Mouse (Mus musculus) embryo, embryonic 11 days (tissue): ENCODE results near the gene Cyp2d11.
A peak's percentile ranks its signal among the peaks of the same experiment; 100 is the strongest.
"Not testable (repeated sequence)": the region's sequence is repeated elsewhere in the genome, so short reads cannot be mapped to it uniquely, and the experiment has no call there.

Source experiments
- DNase-seq: peaks from one replicate; pipeline ENCODE4 v3.0.0-alpha.2; 2015

Cyp2d11 gene

GRCm38 (mm10) chr15:82393922-82394321, at the start of gene Cyp2d11:
TSS of gene Cyp2d11 (minus strand) at chr15:82394022.
- DNase-seq: not testable (repeated sequence)

- DNase-seq: no peak
Measured at GRCm38 (mm10) chr15:82437975-82438617, 44.3 kb upstream of the Cyp2d11 start.

DNA sequence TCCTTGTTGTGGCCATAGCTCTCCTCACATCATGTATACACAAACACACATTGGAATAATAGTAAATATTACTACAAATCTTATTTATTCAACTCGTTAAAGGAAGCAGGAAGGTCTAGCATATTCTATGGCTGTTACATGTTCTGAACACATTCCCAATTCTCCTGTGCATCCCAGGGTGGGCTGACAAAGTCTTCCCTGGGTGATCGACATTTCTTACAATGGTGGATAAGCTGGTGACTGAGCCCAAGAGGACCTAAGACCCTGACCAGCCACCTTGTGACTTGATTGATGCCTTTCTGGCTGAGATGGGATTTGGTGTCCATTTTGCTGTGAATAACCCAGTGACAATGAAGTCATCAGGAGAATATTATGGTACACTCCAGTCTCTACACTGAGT, 41.8 kb upstream of the Cyp2d11 start:
- no peak for DNase-seq

DNA sequence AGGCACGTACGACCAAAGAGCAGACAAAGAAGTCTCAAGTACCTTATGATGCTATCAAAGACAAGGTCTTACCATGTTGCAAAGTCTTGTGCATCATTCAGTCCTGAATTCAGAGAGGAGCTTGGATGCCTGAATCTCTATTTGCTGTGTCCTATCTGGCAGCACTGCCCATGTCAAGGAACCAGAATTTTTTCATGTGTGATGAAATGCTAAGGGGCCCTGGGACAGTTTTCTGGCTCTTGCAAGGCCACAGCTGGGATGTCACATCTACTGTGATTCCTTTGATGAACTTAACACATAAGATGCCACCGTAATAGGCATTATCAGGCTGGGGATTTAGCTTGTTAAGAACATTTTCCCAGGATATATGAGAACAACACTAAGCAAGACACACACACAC, 41.2 kb upstream of the Cyp2d11 start:
- DNase-seq: no peak

- no peak for DNase-seq
Measured at GRCm38 (mm10) chr15:82434541-82434940, 40.7 kb upstream of the Cyp2d11 start.

DNA sequence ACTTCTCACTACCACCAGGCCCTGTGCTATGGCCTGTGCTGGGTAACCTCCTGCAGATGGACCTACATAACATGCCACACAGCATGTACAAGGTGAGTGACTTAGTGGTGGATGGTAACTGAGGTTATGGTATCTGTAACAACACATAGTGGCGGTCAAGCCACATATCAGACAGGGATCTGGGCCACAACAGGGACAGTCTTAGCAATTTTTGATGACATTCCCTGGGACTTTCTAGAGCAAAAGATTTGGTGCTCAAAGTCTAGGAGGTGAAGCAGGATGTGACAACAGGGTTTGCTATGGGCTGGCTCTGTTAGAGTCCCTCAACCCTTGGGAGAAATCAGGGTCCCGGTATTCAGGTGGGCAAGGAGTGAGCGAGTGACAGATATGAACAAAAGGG, 39.8 kb upstream of the Cyp2d11 start:
- no peak for DNase-seq

- no peak for DNase-seq
Measured at GRCm38 (mm10) chr15:82433137-82433536, 39.3 kb upstream of the Cyp2d11 start, which contains the start of gene Cyp2d9. TSS of gene Cyp2d9 (plus strand) at chr15:82433437.

GRCm38 (mm10) chr15:82423471-82423870, 29.6 kb upstream of the Cyp2d11 start:
- no peak for DNase-seq

- DNase-seq: no peak
Measured at GRCm38 (mm10) chr15:82422935-82423334, 29.1 kb upstream of the Cyp2d11 start.

GRCm38 (mm10) chr15:82418616-82419015, 24.8 kb upstream of the Cyp2d11 start:
- DNase-seq: no peak

DNA sequence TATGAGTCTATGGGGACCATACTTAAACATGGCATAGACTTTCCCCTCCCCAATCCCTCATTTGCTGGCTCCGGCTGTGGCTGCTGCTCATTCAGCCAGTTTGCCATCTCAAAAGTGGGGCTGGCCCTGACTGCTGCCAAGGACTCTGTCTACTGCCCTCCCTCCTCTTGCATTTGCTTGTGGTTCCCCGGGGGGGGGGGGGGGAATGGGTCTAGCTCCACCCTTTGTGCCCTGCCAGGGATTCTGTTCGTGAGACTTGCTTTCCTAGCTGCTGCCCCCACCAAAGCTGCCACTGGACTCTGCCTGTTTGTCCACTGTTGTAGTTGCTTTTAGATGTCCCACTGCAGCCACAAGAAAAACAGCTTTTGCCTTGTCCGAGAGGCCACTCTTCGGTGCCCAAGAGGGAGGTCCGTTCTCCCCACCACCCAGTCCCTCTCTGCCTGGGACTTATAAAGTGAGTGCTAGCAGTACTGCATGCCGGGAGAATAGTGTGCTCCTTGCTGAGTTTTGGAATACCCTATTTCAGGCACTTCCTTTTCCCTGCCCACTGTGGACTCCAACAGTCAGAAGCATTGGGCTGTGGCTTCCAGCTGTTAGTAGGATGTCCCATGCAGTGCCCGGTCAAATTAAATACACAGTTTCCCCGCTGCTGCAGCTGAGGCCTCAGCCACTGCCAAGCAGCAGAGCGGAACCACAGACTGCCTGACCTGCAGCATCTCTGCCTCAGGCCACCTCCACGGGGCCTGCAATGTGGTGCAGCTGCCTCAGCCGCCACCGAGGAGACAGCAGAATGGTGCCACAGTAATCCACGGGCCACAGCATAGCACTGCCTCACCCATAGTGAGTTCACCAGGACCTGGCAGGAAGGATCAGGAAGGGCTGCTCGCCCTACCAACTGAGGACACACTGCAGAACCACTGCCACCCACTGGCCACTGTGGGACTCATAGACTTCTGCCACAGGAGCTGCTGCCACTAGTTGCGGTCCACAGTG, 23.3 kb upstream of the Cyp2d11 start:
- peak; percentile 80 for DNase-seq

DNA sequence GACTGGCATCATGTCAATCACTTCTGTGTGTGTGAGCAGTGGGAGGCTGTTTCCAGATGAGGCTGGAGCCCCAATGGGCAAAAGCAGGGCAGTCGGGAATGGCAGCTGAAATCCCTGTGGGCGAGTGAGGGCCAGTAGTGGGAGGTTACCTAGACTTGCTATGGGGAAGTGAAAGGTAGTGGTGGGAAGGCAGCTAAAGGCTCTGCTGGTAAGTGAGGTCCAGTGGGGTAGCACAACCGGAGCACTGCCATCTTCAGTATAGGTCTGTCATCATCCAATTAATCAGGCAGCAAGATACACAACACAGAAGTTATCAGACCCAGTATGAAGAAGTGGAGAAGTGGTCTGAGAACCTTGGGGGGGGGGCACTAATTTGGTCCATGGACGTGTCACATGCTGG, 13.7 kb upstream of the Cyp2d11 start:
- no peak for DNase-seq

DNA sequence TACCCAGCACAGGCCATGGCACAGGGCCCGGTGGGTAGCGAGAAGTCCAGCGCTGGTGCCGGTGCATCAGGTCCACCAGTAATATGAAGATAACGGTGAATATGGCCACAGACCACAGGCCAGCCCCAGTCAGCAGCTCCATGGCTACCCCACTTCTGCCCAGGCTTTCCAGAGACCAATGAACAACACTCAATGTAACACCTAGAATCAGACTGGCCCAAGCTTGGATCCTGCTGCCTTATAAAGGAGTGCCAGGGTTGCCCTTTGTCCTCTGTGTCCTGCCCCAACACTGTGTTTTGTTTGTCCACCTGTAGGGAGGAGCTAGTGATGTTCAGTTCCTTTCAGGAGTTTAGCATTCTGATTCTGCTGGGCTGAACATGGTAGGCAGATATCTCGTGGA, 13.2 kb upstream of the Cyp2d11 start, which contains the start of gene Cyp2d10:
Gene Cyp2d10, minus strand, starts transcription at position 215 of the 400 bp plus-strand sequence.
- no peak for DNase-seq

DNA sequence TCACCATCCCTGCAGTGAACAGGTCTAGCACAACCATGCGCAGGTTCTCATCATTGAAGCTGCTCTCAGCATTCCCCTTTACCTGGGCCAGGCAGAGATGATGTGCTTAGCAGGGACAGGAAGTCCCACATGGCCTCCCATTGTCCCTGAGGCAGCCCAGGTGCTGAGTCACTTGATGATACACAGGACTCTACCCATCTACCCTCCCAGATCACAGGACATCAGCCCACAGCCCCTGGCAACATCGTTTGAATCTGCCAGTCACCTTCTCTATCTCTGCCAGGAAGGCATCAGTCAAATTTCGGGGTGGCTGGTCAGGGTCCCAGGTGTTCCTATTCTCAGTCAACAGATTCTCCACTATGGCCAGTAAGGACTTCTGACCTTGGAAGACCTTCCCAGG, 10.3 kb upstream of the Cyp2d11 start:
- DNase-seq: no peak

- no peak for DNase-seq
Measured at GRCm38 (mm10) chr15:82403606-82404005, 9.8 kb upstream of the Cyp2d11 start.

GRCm38 (mm10) chr15:82402741-82403140, 8.9 kb upstream of the Cyp2d11 start:
- DNase-seq: no peak

- no peak for DNase-seq
Measured at GRCm38 (mm10) chr15:82402106-82402505, 8.3 kb upstream of the Cyp2d11 start.

- DNase-seq: peak; percentile 8
Measured at GRCm38 (mm10) chr15:82401516-82401915, 7.7 kb upstream of the Cyp2d11 start.

GRCm38 (mm10) chr15:82395955-82396354, 2.1 kb upstream of the Cyp2d11 start:
- not testable (repeated sequence) for DNase-seq

- not testable (repeated sequence) for DNase-seq
Measured at GRCm38 (mm10) chr15:82389916-82390315, 3.9 kb downstream of the Cyp2d11 start.

DNA sequence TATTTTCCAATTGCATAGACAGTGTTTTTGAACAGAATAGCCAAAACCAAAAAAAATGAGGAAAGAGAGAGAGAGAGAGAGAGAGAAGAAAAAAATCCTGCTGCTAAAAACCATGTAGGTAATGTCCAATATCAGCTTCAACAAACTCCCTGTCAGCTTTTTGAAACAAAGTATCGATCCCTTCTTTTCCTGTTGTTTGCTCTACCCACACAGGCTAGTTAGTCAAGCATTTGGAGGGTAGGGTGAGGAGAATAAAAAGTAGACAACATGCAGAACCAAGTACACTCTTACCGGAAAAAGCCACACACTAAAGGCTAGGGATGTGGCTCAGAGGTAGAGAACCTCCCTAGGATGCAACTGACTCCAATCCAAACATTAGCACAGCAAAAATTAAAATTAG, 8.1 kb downstream of the Cyp2d11 start:
- DNase-seq: no peak

DNA sequence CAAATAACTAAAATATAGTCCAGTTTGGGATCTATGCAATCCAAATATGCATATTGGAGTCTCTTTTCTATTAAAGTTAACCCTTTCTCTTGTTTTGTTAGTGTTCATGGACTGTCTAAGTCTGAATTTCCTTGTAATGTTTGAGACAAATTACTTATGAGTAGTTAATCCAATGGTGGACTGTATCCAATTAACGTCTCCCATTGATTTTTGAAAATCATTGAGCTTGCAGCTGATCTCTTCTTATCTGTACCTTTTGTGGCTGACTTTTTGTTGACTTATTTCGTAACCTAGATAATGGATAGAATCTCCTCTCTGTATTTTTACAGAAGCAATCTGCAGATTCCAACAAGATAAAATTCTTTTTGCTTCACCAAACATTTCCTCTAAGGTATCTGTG, 11.4 kb downstream of the Cyp2d11 start:
- DNase-seq: no peak

DNA sequence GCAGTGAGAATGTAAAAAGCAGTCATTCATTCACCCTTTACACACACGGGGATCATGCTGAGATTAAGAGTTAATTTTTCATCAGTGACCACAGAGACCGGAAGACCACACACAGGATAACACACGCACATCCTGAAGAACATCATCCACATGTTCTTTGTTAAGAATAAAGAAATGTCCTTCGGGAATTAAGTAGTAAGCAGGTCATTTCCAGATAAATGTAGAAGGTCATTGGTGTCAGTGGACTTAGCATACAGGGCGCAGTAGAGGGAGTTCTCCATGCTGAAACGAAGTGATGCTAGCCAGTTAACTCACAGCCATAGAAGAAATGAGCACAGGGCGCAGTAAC, 13.1 kb downstream of the Cyp2d11 start:
- DNase-seq: no peak
